Mouse (Mus musculus) heart, postnatal 0 days (tissue): ENCODE measurements around the gene Prkn.

Experiments used
- CTCF ChIP-seq: IDR thresholded peaks from 2 replicates; pipeline ENCODE4 v1.5.1; 2016; ENCODE audit warnings: antibody characterized with exemption, control low read depth, low read depth
- EP300 ChIP-seq: IDR thresholded peaks from 2 replicates; pipeline ENCODE4 v1.6.1; 2016; ENCODE audit warnings: antibody characterized with exemption, low read depth

- TF ChIP-seq CTCF (no peak), EP300 (no peak)
Measured at GRCm38 (mm10) chr17:11375461-11375860, 535.3 kb downstream of the Prkn start.
